Mouse (Mus musculus) Patski (cell line): ENCODE data around the gene Dnmbp. TPM values are rescaled to one million over a fixed set of nuclear protein-coding genes. Genes with fewer than 3 reads are reported as not detected.
A peak's percentile ranks its signal among the peaks of the same experiment; 100 is the strongest.

Source experiments
- ATAC-seq: fragments of 100-300 bp; one replicate; pipeline ENCODE4 v1.8.0; 2021
- CTCF ChIA-PET: fragments of 350-600 bp; sonication (Branson Sonifier 250); formaldehyde crosslinking; loops from one replicate; lab custom pipeline; 2022; ENCODE audit warnings: inconsistent platforms; lab: Charles Lee
- POLR2A ChIA-PET: fragments of 350-600 bp; sonication (Branson Sonifier 250); formaldehyde crosslinking; loops from one replicate; lab custom pipeline; 2022; ENCODE audit warnings: antibody characterized with exemption, inconsistent platforms; lab: Charles Lee
- DNase-seq: peaks from one replicate; pipeline ENCODE4 v3.0.0-alpha.2; 2011; ENCODE audit warnings: low read depth, low spot score
- H3K27me3 ChIP-seq: fragments of 371-371 bp; one replicate; pipeline ENCODE4 v1.5.1; 2021
- CTCF ChIP-seq: fragments of 100-300 bp; IDR thresholded peaks from one replicate; pipeline ENCODE4 v1.5.1; 2021
- in situ Hi-C: fragments of 300-500 bp; cut with MboI; formaldehyde crosslinking; loops from 3 replicates; pipeline ENCODE4 v1.11.1; 2018; ENCODE audit warnings: low pct_unique_long_range_greater_than_20kb, mixed read lengths
- polyA plus RNA-seq: library from polyadenylated mRNA; unstranded; gene quantifications from one replicate; pipeline ENCODE4 v1.2.3, GENCODE M21; 2021

The Dnmbp gene
- polyA plus RNA-seq, 1 experiment from 2014 or later: 16.3 TPM

DNA sequence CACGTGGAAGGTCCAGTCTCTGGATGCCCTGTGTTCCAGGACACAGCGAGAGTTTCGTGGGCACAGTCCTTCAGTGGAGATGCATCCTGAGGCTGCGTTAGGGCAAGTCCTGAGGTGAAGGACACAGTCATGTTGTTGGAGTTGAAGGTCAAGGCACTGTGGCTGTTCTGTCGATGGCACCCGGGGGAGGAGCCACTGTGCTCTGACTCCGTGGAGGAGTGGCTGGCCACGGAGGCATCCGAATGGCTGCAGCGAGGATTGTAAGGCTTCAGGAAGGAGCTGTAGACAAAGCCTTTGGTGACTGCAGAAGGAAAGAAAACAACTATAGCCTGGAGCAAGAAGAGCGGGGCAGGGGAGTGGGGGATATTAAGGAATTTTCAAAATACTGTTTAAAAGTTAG is 90.0 kb downstream of the Dnmbp start:
- no peak for TF ChIP-seq CTCF
- DNase-seq: no peak
- ATAC-seq: no peak

DNA sequence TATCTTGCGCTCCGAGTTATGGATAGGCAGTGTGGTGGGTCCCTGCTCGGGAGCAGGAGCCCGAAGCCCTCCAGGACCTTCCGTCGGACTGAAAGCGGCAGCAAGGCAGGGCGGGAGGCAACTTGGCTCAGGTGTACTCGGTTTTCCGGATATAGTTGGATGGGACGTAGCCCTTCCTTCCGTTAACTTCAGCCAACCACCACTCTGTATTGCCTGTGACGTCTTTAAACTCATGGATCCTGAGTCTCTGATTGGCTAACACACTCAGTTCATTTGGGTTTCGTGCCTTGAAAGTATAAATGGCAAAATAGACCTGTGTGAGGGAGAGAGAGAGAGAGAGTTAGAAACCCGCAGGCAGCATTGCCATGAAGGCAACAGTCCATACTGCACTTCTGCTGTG is 92.0 kb downstream of the Dnmbp start:
- POLR2A ChIA-PET: no interaction called here
- TF ChIP-seq CTCF: no peak
- CTCF ChIA-PET: interaction anchor here (2.0 kb wide), 1 partner anchor 16 kb away, joined by 4 read pairs; no protein-coding TSS in a partner anchor
- ATAC-seq: no peak
- no peak for DNase-seq
- H3K27me3 ChIP-seq: no peaks in the 10 kb centered on the region
- in situ Hi-C loops: no loop called here

More for the DNA sequence above, 90.0 kb downstream of the Dnmbp start:
- no peaks in the 10 kb centered on the region for H3K27me3 ChIP-seq
- in situ Hi-C loops: no loop called here
- POLR2A ChIA-PET: no interaction called here
- CTCF ChIA-PET: no interaction called here

DNA sequence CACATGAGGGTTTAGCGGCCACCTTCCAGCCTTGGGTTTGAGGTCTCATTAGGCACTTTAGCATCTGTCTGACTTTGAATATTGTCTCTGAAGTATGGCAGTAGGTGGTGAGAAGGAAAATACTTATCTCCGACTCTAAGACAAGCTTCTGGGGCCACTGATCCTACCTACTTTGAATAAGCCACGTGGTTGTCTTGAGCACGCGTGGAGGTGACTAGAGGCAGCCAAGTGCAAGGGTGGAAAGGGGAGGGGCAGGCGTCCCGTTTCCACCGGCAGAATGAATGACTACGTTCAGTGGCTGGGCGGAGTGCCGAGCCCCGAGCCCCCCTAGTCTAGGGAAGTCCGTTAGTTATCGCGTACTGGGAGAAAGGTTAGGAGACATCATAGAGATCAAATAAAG is 92.9 kb downstream of the Dnmbp start:
- DNase-seq (no peak), ATAC-seq (no peak)
- TF ChIP-seq CTCF: no peak
- H3K27me3 ChIP-seq: no peaks in the 10 kb centered on the region
- CTCF ChIA-PET: interaction anchor here (1.0 to 2.0 kb wide), 2 partner anchors 15 to 67 kb away, joined by 3 to 4 read pairs; no protein-coding TSS in a partner anchor
- in situ Hi-C loops: no loop called here
- POLR2A ChIA-PET: no interaction called here

DNA sequence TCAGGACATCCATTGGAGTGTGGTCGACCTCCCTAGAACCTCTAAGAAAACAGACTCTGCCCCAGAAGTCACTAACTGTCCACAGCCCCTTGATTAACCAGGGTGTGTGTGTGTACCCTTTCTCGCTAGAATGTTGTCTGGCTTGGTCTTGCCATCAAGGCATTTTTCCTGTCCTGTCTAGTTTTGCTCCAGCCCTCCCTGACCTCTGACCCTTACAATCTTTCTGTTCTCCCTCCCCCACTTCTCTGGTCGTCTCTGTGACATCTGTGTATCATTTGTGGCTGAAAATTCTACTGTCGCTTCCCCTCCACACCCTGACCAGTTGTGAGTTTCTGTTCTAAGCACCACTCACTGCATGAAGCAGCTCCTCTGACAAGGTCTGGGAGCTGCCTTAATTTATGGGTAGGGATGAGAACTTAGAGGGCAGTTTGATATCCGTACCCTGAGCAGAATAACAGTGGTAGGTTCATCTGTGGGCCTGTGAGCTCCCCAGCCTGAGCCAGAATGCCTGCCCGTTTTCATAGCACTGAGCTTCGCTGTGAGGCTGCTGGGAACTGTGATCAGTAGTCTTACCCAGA is 94.6 kb downstream of the Dnmbp start:
- POLR2A ChIA-PET: no interaction called here
- CTCF ChIA-PET: interaction anchor here (1.3 kb wide), 1 partner anchor 13 kb away, joined by 6 read pairs; no protein-coding TSS in a partner anchor
- in situ Hi-C loops: no loop called here
- ATAC-seq: no peak
- no peak for TF ChIP-seq CTCF
- DNase-seq: no peak
- no peaks in the 10 kb centered on the region for H3K27me3 ChIP-seq

DNA sequence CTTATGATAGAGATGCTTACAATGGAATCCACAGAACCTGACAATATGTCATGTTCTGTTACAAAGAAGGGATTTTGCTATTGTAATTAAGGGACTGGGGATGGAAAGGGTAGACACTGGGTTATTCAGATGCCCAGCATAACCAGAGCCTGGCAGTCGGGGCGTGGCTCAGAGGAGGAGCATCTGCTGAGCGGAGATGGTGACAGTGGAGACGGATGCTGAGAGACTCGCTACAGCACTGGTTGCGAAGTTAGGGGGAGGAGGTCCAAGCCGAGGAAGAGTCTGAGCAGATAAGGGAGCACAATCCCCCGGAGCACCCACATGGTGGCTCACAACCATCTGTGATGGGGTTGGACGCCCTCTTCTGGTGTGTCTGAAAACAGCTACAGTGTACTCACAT is 96.8 kb downstream of the Dnmbp start:
- in situ Hi-C loops: no loop called here
- no peak for TF ChIP-seq CTCF
- H3K27me3 ChIP-seq: no peaks in the 10 kb centered on the region
- DNase-seq: no peak
- POLR2A ChIA-PET: interaction anchor here (0.7 kb wide), 1 partner anchor 133 kb away, joined by 5 read pairs; no protein-coding TSS in a partner anchor
- ATAC-seq: no peak
- CTCF ChIA-PET: interaction anchor here (1.0 kb wide), 1 partner anchor 11 kb away, joined by 3 read pairs; no protein-coding TSS in a partner anchor

DNA sequence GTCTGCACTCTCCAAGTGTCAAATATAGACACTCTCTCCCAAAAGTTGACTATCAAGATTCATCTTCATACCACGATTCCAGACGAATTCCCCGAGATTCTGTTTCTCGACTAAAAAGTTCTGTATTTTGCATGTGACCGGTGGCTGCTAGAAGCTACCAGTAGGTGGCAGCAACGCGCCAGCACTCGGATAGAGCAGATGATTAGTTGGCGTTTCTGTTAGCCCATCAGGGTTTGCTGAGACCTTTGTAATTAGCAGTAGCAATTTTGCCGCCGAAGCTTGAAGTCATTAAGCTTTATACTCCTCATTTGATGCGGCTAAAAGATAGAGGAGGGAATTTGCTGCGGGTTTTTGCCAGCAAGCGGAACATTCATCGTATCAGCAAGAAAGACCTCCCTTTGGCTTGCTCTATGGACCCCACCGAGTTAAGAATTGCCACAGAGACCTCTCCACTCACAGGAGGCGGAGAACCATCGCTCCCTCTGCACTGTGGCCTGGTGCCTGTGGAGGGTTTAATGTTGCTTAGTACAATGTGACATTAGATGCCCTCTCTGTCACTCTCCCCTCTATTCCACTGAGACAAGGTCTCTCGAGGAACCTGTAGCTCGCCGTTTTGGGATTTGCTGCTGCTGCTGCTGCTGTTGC is 107.4 kb downstream of the Dnmbp start:
- DNase-seq: peak; percentile 9

DNA sequence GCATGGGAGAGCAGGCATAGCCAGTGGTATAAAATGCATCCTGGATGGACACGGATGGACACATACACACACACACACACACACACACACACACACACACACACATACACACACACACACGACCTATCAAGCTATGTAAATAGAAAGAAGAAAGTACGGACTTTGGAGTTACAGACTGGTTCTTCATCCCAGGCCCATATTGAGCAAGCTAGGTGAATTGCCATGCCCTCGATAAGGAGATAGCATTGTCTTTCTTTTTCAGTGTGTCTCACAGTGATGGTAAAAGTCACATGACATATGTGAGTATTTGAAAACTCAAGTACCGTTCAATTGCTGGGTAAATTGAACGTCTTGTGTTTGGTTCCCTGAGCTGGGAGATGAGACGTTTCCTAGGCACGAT is 113.1 kb downstream of the Dnmbp start:
- no peak for ATAC-seq

More for the DNA sequence above, 107.4 kb downstream of the Dnmbp start:
- peaks cover 62% of the 10 kb centered on the region for H3K27me3 ChIP-seq
- POLR2A ChIA-PET: no interaction called here
- in situ Hi-C loops: no loop called here
- ATAC-seq: peak; percentile 31
- peak; percentile 98 for TF ChIP-seq CTCF
- CTCF ChIA-PET: interaction anchor here (0.6 to 1.8 kb wide), 16 partner anchors 10 to 175 kb away, joined by 3 to 8 read pairs (median 3); no protein-coding TSS in a partner anchor

DNA sequence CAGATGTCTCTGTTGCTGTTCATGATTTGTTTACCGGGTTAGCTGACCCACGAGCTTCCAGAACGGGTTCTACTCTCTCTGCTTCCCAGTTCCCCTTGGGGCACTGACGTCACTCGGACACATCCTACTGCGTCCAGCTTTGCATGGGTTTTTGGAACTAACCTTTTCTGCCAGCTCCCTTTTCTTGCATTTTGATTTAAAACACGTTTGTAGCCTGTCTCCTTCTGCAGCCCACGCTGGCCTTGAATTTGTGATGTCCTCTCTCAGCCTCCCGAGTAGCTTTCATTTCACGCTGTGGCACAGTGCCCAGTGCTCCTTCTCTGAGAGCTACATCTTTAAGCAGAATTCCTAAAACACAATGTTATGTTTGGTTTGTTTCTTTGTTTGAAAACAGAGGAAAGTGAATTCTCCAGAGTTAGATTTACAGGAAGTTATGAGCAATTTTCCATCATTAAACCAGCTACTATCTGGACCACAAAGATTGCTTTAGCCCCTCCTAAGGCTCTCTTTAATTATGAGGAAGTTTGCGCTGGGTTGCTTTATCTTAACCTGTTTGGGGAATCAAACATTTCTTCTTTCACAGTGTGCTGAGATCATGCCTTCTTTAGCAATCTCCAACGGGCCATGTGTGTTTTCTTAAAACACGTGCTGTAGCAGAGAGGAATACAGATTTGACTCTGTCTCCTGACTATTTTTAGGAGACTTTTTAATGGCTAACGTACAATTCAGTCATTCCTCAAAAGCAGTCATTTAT is 124.2 kb downstream of the Dnmbp start:
- CTCF ChIA-PET: interaction anchor here (1.1 to 1.4 kb wide), 2 partner anchors 9 to 12 kb away, joined by 3 read pairs; no protein-coding TSS in a partner anchor
- no peak for TF ChIP-seq CTCF
- H3K27me3 ChIP-seq: peaks cover 62% of the 10 kb centered on the region
- in situ Hi-C loops: no loop called here
- ATAC-seq: no peak
- POLR2A ChIA-PET: no interaction called here
- DNase-seq: no peak

More for the DNA sequence above, 113.1 kb downstream of the Dnmbp start:
- in situ Hi-C loops: no loop called here
- ChIA-PET POLR2A (no interaction called here), CTCF (no interaction called here)
- no peak for DNase-seq
- no peak for TF ChIP-seq CTCF
- H3K27me3 ChIP-seq: peaks cover 77% of the 10 kb centered on the region

DNA sequence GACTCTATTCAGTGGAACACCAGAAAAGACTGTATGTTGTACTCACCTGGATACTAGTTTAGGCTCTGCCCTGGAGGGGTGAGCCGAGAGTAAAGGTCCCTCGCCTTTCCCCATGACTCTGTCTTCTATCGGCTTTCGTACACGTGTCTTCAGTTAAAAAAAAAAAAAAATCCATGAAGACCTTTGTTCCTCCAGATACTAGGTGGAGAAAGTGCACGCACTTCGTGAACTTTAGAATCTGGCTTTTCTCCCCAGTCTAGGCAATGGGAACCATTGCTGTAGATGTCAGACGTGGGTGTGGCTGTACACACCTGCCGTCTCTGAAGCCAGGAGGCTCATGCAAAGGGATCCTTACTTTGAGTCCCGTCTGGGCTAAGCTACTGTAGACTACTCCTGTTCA is 126.7 kb downstream of the Dnmbp start:
- in situ Hi-C loops: no loop called here
- ChIA-PET POLR2A (no interaction called here), CTCF (no interaction called here)
- peaks cover 61% of the 10 kb centered on the region for H3K27me3 ChIP-seq
- ATAC-seq (no peak), DNase-seq (no peak)
- no peak for TF ChIP-seq CTCF

DNA sequence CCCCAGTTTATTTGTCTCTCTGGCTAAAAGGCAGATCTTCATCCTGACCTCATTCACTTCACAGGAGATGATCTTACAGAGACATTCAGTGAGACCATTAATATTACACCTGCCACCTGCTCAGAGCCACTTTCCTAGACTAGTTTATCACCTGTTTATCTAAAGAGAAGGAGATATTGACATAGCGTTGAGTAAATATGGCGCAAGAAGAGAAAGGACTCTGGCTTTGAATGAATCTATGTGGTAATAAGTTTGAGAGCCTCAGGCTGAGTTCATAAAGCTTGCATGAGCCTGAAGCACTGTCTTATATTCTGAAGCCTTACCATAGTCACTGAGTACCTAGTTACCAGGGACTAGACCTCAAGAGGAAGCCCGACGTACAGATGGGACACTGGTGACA is 128.6 kb downstream of the Dnmbp start:
- CTCF ChIA-PET: no interaction called here
- in situ Hi-C loops: no loop called here
- ATAC-seq (no peak), DNase-seq (no peak)
- POLR2A ChIA-PET: no interaction called here
- peaks cover 61% of the 10 kb centered on the region for H3K27me3 ChIP-seq
- no peak for TF ChIP-seq CTCF

DNA sequence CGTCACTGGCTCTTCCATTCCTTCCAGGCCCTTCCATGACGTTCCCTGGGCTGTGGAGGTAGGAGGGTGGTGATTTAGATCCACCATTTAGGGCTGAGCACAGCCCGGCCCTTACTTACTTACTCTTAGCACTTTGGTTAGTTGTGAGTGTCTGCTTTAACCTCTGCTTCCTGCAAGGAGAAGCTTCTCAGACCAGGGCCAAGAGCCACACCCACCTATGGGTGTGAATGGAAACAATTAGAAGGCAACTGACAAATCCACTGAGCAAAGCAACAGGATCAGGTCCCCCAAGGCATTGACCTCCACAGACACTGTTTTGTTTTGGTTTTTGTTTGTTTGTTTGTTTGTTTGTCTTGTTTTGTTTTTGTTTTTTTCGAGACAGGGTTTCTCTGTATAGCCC is 130.7 kb downstream of the Dnmbp start:
- H3K27me3 ChIP-seq: peaks cover 69% of the 10 kb centered on the region
- DNase-seq (no peak), ATAC-seq (no peak)
- no peak for TF ChIP-seq CTCF
- in situ Hi-C loops: no loop called here
- ChIA-PET CTCF (no interaction called here), POLR2A (no interaction called here)
